Mouse (Mus musculus) heart, adult 18-20 months (tissue): Measurements from ENCODE around the gene Lclat1. TPM values are rescaled to one million over a fixed set of nuclear protein-coding genes. Genes with fewer than 3 reads are reported as not detected.
A peak's percentile ranks its signal among the peaks of the same experiment; 100 is the strongest.

Source experiments
- DNase-seq, 2 experiments: peaks; one replicate each; pipeline ENCODE4 v3.0.0; 2021 to 2022; ENCODE audit warnings: mixed read lengths in 1 of 2
- long read RNA-seq, 2 experiments: library from polyadenylated mRNA; stranded (forward); transcript quantifications; one replicate each; pipeline ENCODE4 v2.0.0; 2021
- total RNA-seq, 2 experiments: library from RNA; stranded (reverse); gene quantifications; 2 replicates each; pipeline ENCODE4 v1.2.3; 2021

The Lclat1 gene
- total RNA-seq: 10 to 100 TPM; 97.3 to 97.5 TPM
- long read RNA-seq, experiment 1, full-length matches to known transcripts: 23 of 77 reads
- long read RNA-seq, experiment 1, partial matches to known transcripts: 1 of 77 reads
- long read RNA-seq, experiment 1, other reads (novel, unspliced or antisense): 53 of 77 reads
- long read RNA-seq, experiment 2, transcript Lclat1-204 (2 exons, 795 nt): major isoform, 6 of 28 reads
- long read RNA-seq, experiment 2, partial matches to known transcripts: 0 of 28 reads
- long read RNA-seq, experiment 2, other reads (novel, unspliced or antisense): 22 of 28 reads

DNA sequence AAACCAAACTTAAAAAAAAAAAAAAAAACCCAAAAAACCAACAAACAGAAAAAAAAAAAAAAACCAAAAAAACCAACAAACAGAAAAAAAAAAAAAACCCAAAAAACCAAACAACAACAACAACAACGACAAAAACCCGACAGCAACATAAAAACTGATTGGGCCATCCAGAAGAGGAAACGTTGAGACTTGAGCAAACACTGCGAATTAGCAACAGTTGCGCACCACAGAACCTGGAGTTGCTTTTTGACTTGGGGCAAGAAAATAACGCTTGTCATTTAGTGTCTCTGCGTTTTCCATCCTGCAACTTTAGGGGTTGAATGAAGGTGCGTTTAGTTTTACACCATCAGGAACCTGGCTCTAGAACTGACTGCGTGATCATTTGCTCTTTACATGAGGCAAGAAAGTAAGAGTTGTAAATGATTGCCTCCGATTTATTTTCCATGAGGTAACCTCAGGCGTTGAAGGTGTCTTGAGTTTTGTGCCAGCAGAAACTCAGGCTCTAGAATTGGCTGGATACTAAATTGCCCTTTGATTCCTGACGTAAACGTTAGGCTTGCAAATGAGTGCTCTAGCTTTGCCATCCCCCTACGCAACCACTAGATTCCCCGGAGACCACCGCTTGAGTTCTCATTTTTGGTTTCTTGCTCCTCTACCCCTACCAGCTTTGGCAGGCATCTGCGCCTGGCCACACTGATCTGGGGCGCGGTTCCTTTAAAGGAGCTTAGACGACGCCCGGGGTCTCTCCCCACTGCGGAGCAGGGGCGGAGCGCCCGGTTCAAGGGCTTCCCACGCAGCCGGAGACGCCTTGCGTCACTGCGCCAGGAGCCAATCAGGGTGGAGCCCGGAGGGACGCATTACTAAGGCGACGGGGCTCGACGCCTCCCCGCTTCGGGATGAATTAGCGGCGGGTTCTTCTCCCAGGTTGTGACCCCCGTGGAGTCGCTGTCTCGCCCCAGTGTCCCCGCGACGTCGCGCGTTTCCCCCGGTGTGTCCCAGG, at the start of gene Lclat1:
TSS of gene Lclat1 (plus strand) at position 828 of the 1,000 bp plus-strand sequence.
- peak; percentile 97 to 98 for DNase-seq

- no peak for DNase-seq
Observed at GRCm38 (mm10) chr17:73058319-73058718, 49.5 kb upstream of the Lclat1 start.

- DNase-seq: no peak
Observed at GRCm38 (mm10) chr17:73060224-73060896, 47.4 kb upstream of the Lclat1 start.

DNA sequence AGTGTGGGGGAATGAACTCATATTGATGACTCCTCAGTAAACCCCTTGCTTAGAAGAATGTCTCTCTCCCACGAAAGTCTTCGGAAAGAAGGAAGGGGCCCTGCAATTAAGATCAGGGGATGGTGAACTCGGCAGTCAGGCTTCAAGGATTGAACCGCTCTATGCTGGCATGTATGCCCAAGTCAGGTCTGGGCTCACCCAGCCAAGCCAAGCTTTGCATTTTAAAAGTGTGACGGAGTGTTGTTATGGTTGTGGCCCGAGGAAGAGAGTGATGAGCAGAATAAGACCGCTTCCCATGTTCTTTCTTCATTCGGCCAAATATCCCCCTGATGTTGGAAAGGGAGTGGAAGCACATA, 46.9 kb upstream of the Lclat1 start:
- no peak for DNase-seq

DNA sequence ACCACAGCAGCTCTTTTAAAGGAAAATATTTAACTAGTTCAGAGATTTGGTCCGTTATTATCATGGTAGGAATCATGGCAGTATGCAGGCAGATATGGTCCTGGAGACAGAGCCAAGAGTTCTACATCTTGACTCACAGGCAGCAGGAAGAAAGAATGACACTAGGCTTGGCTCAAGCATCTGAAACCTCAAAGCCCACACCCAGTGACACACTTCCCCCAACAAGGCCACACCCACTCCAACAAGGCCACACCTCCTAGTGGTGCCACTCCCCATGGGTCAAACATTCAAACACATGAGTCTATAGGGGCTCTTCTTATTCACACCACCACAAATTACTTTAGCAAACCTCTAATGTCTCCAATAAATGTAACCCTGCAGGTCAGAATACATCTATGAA, 45.1 kb upstream of the Lclat1 start:
- no peak for DNase-seq

GRCm38 (mm10) chr17:73063299-73063698, 44.5 kb upstream of the Lclat1 start:
- no peak for DNase-seq

- no peak for DNase-seq
Observed at GRCm38 (mm10) chr17:73063781-73064180, 44.0 kb upstream of the Lclat1 start.

DNA sequence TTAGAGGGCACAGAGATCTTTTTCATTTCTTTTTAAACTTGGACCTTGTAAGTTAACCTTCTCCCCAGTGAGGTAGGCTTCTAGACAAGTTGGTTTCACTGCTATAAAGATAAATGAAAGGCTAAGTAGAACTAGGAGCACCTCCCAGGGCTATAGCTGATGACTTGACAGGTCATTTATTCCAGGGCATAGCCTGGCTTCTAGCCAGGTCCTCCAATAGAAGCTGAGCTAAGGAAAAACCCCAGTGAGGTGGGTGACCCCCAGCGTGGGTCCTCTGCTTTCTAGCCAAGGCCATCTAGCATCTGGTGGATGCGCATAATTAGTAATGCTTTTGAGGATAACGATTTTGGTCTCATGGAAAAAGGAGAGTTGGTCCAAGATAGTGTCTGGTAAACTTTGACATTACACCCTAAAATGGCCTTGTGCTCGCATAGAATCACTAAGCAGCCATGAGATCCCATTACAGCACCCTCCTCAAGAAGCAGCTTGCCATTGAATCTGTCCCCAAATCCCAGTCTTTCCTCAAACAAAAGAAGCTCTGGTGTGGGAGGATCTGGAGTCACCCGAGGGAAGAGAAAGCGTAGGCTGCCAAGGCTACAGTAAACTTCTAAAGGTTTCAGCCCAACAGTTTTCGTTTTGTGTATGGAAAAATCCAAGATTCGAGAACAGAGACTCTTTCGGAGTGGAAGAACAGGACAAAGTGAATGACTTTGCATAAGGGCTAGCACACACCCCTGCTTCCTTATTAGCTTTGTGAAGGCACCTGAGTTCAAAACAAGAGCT, 41.2 kb upstream of the Lclat1 start:
- DNase-seq: no peak

- DNase-seq: peak; percentile 66 to 77
Observed at GRCm38 (mm10) chr17:73067423-73067822, 40.4 kb upstream of the Lclat1 start.

- peak; percentile 51 to 55 for DNase-seq
Observed at GRCm38 (mm10) chr17:73068321-73068992, 39.3 kb upstream of the Lclat1 start.

- DNase-seq: no peak
Observed at GRCm38 (mm10) chr17:73070466-73070865, 37.3 kb upstream of the Lclat1 start.

DNA sequence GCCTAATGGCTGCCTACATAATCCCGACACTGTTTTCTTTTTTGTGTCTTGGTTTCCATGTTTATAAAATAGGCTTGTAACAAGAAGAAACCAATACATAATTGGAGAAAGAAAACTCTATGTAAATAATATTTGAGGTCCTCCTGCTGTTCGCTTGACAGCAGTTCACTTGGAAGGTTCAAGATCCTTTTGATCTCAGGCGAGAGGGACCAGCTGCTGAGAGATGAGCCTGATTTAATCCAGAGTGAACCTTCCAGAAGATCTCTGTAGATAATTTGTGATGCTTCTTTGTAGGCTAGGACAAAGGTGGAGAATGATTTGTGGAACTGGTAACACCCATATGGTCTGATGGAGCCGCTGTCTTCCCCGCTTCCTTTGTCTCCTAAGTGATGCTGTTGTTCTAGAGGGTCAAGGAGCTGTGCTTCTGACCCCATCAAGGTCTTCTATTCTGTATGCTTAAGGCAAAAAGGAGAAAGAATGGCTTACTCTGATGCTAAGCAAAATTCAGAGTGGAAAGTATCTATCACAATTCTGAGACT, 36.0 kb upstream of the Lclat1 start:
- DNase-seq: no peak

- DNase-seq: peak; percentile 88 to 93
Observed at GRCm38 (mm10) chr17:73072286-73072685, 35.5 kb upstream of the Lclat1 start.

GRCm38 (mm10) chr17:73074631-73075030, 33.2 kb upstream of the Lclat1 start:
- no peak for DNase-seq

DNA sequence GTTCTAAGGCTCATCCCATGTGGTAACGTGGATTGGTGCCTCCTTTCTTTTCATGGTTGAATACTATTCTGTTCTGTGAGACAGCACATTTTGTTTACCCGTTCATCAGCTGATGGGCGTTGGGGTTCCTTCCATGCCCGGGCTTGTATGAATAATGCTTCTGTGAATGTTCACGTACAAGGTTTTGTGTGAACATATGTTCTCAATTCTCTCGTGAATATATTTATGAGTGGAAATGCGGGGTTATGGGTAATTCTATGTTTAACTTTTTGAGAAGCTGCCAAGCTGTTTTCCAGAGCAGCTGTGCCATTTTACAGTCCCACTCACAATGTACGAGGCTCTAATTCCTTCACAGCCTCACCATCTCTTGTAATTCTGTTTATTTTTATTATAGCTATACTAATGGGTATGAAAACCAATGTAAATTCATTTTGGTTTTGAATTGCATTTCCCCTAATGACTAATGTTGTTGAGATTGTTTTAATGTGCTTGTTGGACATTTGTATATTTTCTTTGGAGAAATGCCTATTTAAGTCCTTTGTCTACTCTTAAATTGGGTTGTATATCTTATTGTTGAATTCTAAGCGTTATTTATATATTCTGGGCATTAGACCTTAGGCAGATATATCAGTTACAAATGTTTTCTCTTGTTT, 32.4 kb upstream of the Lclat1 start:
- DNase-seq: no peak

DNA sequence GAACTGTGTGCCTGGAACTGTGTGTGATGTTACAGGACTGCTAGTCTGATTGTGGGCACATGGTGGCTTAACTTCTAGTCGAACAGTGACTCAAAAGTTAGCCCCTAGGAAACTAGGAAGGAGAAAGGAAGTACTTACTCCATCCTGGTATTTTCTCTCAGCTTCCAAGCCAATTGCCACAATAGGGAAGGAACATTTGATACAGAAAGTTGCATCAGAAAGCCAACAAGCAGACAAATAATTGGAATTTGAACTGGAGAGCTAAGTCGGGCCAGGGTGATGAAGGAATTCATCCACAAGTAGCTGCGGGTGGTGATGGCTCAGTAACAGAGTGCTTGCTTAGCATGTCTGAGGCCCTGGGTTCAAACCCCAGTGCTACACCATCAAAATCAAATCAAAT, 30.1 kb upstream of the Lclat1 start:
- DNase-seq: no peak

GRCm38 (mm10) chr17:73081360-73082133, 26.2 kb upstream of the Lclat1 start:
- no peak for DNase-seq

DNA sequence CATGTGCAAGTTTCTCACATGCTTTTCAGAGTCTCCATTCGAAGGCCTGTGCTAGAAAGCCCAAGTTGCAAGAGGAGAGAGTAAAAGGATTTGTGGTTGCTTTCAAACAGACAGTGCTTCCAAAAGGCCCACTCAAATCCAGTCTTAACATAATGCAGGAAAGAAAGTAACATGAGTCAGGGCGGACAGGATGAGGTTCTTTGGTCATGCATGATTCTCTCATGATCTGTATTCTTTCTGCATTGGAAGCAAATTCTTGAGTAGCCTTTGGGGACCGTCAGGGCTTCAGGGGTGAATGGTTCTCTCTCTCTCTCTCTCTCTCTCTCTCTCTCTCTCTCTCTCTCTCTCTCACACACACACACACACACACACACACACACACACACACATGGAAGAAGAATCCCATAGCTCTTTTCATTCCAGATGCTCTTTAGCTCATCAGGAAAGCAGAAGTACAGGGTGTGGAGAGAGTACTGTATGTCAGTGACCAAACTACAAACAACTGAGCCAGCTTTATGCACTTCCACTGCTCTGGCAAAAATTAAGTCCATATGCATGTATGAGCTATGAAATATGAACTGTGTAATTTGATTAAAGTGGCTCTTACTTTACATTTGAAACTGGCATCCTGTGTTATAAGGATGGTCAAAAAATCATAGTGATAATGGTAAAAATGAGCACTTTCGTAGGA, 25.1 kb upstream of the Lclat1 start:
- no peak for DNase-seq
